Mouse (Mus musculus): ENCODE results near the gene Mettl11b.

GRCm38 (mm10) chr1:163682127-163682526 is 42.9 kb downstream of the Mettl11b start:
- TF ChIP-seq GATA1 (IDR thresholded peaks at IDR 0.05; ENCODE audit: borderline replicate concordance, low read length), result no peak
- TF ChIP-seq FLI1 (IDR thresholded peaks at IDR 0.05; ENCODE audit: low read length), result no peak
